Mouse (Mus musculus): Measurements from ENCODE around the gene Ndufaf1.
A peak's percentile ranks its signal among the peaks of the same experiment; 100 is the strongest.
"Not testable (repeated sequence)": the region's sequence is repeated elsewhere in the genome, so short reads cannot be mapped to it uniquely, and the experiment has no call there.

The Ndufaf1 gene

GRCm38 (mm10) chr2:119662220-119663182, at the start of gene Ndufaf1:
TSS of gene Ndufaf1 (minus strand) at chr2:119662827.
- DNase-seq (ENCODE audit: low spot score in 2 of 2) = peak; percentile 60 to 84

- no peak for DNase-seq (ENCODE audit: low spot score in 2 of 2)
Observed at GRCm38 (mm10) chr2:119710011-119710410, 47.4 kb upstream of the Ndufaf1 start.

GRCm38 (mm10) chr2:119707676-119708075, 45.0 kb upstream of the Ndufaf1 start:
- DNase-seq (ENCODE audit: low spot score in 2 of 2) = no peak

GRCm38 (mm10) chr2:119703171-119703570, 40.5 kb upstream of the Ndufaf1 start:
- no peak for DNase-seq (ENCODE audit: low spot score in 2 of 2)

- no peak for DNase-seq (ENCODE audit: low spot score in 2 of 2)
Observed at GRCm38 (mm10) chr2:119699962-119700361, 37.3 kb upstream of the Ndufaf1 start.

GRCm38 (mm10) chr2:119698472-119698871, 35.8 kb upstream of the Ndufaf1 start:
- no peak for DNase-seq (ENCODE audit: low spot score in 2 of 2)

- no peak for DNase-seq (ENCODE audit: low spot score in 2 of 2)
Observed at GRCm38 (mm10) chr2:119696111-119696510, 33.5 kb upstream of the Ndufaf1 start.

GRCm38 (mm10) chr2:119694826-119695225, 32.2 kb upstream of the Ndufaf1 start:
- DNase-seq (ENCODE audit: low spot score in 2 of 2) = no peak

GRCm38 (mm10) chr2:119692003-119692701, 29.5 kb upstream of the Ndufaf1 start:
- DNase-seq (ENCODE audit: low spot score in 2 of 2) = no peak

GRCm38 (mm10) chr2:119683706-119684105, 21.1 kb upstream of the Ndufaf1 start:
- DNase-seq (ENCODE audit: low spot score in 2 of 2) = no peak

GRCm38 (mm10) chr2:119675831-119676230, 13.2 kb upstream of the Ndufaf1 start:
- DNase-seq (ENCODE audit: low spot score in 2 of 2) = no peak

GRCm38 (mm10) chr2:119675215-119675784, 12.7 kb upstream of the Ndufaf1 start:
- DNase-seq (ENCODE audit: low spot score in 2 of 2) = no peak

- peak; percentile 87 to 92 for DNase-seq (ENCODE audit: low spot score in 2 of 2)
Observed at GRCm38 (mm10) chr2:119674525-119675214, 12.0 kb upstream of the Ndufaf1 start, which contains the start of gene Rtf1. TSS of gene Rtf1 (plus strand) at chr2:119675068.

- DNase-seq (ENCODE audit: low spot score in 2 of 2) = no peak
Observed at GRCm38 (mm10) chr2:119669010-119669409, 6.4 kb upstream of the Ndufaf1 start.

GRCm38 (mm10) chr2:119665744-119666143, 3.1 kb upstream of the Ndufaf1 start:
- not testable (repeated sequence) for DNase-seq (ENCODE audit: low spot score in 2 of 2)

GRCm38 (mm10) chr2:119644254-119644653, 18.4 kb downstream of the Ndufaf1 start:
- no peak for DNase-seq (ENCODE audit: low spot score in 2 of 2)

GRCm38 (mm10) chr2:119641214-119641912, 21.3 kb downstream of the Ndufaf1 start:
- DNase-seq (ENCODE audit: low spot score in 2 of 2) = no peak

- DNase-seq (ENCODE audit: low spot score in 2 of 2) = no peak
Observed at GRCm38 (mm10) chr2:119636781-119637180, 25.8 kb downstream of the Ndufaf1 start.

- no peak for DNase-seq (ENCODE audit: low spot score in 2 of 2)
Observed at GRCm38 (mm10) chr2:119621302-119621701, 41.3 kb downstream of the Ndufaf1 start.

- not testable (repeated sequence) for DNase-seq (ENCODE audit: low spot score in 2 of 2)
Observed at GRCm38 (mm10) chr2:119619002-119619401, 43.6 kb downstream of the Ndufaf1 start.
